Mouse (Mus musculus): ENCODE results near the gene Snx29. TPM values are rescaled to one million over a fixed set of nuclear protein-coding genes. Genes with fewer than 3 reads are reported as not detected.

The Snx29 gene
- polyA plus RNA-seq, 1 experiment: 8.4 TPM

- TF ChIP-seq POLR2A (IDR thresholded peaks at IDR 0.05; ENCODE audit: borderline replicate concordance, insufficient read depth, low read length) (no peak), CTCF (IDR thresholded peaks at IDR 0.05; ENCODE audit: borderline replicate concordance, insufficient read depth, low read depth, low read length) (no peak)
- H3K4me1 ChIP-seq (ENCODE audit: control insufficient read depth, insufficient read depth, low read length): no peaks in the 10 kb centered on the region
- no peak overlapping the region for H3K4me3 ChIP-seq (replicated peaks; ENCODE audit: insufficient read depth, low read depth, low read length)
- H3K27ac ChIP-seq (ENCODE audit: insufficient read depth, low read length): no peak overlapping the region
- no peaks in the 10 kb centered on the region for H3K27me3 ChIP-seq (ENCODE audit: control insufficient read depth, insufficient read depth, low read length)
- DNase-seq: no peak
- WGBS: 86% methylated on average over 6 of the region's 6 CpGs
These were observed 336.5 kb downstream of the Snx29 start for GRCm38 (mm10) chr16:11659111-11659720.

DNA sequence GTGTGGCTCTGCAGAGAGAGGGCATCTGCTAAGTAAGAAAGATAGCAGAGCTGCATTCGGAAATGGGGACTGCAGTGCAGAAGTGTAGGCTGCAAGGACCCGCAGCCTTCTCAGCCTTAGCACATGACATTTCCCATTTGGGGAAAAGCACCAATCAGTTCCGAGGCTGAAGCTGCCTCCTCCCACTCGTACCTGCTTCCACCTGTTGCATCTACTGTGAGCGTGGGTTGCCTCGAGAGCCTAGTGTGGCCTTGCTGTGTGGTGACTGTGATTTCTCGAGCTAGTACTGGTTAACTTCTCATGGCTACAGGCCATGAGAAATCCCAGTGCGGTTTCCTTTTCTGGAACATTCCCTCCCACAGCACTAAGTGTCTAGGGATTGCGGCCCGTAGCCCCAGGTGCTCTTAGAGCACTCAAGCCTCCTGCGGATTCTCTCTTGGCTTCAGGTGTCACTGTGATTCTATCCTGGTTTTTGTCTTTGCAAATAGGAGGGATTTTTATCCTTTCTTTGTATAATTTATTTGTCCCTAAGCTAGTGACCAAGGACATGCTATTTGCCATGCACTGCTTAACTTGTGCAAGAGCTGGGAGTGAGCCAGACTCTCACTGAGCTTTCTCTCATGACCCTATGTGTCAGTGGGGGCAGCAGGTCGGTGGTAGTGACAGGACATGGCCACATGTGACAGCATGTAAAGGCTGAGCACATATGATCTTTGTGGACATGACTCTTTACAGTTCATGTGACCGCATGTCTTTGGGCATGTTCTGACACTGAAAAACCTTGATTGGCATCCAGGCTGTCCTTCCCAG, 342.4 kb downstream of the Snx29 start:
- 86% methylated on average over 13 of the region's 13 CpGs for WGBS
- no peak for DNase-seq

DNA sequence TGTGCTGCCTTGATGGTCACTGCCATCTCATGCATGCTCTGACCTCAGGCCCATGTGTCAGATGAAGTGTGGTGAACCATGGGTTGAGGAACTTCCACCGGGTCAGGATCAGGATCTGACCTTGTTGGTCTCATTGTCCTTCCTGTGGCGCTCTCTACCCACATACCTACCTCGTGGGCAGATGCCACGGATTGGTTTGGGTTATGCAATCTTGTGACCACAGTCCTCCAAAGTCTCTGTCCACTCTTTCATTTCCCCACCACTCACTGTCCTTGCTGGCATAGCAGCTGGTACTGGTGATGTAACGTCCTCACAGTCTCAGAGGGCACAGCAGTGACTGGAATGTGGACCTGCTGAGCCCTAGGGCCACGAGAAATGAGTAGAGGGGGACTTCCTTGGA, 343.2 kb downstream of the Snx29 start:
- Histone ChIP-seq H3K27ac (ENCODE audit: insufficient read depth, low read length) (no peak overlapping the region), H3K4me1 (ENCODE audit: control insufficient read depth, insufficient read depth, low read length) (no peaks in the 10 kb centered on the region; the same call in 1 of the 2 replicates), H3K4me3 (replicated peaks; ENCODE audit: insufficient read depth, low read depth, low read length) (no peak overlapping the region), H3K27me3 (ENCODE audit: control insufficient read depth, insufficient read depth, low read length) (no peaks in the 10 kb centered on the region)
- TF ChIP-seq POLR2A (IDR thresholded peaks at IDR 0.05; ENCODE audit: borderline replicate concordance, insufficient read depth, low read length) (no peak), CTCF (IDR thresholded peaks at IDR 0.05; ENCODE audit: borderline replicate concordance, insufficient read depth, low read depth, low read length) (no peak)
- WGBS: 91% methylated on average over 6 of the region's 6 CpGs
- no peak for DNase-seq

More for the DNA sequence above, 342.4 kb downstream of the Snx29 start:
- no peak overlapping the region for H3K4me3 ChIP-seq (replicated peaks; ENCODE audit: insufficient read depth, low read depth, low read length)
- H3K27ac ChIP-seq (ENCODE audit: insufficient read depth, low read length): no peak overlapping the region
- no peaks in the 10 kb centered on the region for H3K27me3 ChIP-seq (ENCODE audit: control insufficient read depth, insufficient read depth, low read length)
- no peaks in the 10 kb centered on the region for H3K4me1 ChIP-seq (ENCODE audit: control insufficient read depth, insufficient read depth, low read length)
- TF ChIP-seq POLR2A (IDR thresholded peaks at IDR 0.05; ENCODE audit: borderline replicate concordance, insufficient read depth, low read length) (no peak), CTCF (IDR thresholded peaks at IDR 0.05; ENCODE audit: borderline replicate concordance, insufficient read depth, low read depth, low read length) (no peak)

DNA sequence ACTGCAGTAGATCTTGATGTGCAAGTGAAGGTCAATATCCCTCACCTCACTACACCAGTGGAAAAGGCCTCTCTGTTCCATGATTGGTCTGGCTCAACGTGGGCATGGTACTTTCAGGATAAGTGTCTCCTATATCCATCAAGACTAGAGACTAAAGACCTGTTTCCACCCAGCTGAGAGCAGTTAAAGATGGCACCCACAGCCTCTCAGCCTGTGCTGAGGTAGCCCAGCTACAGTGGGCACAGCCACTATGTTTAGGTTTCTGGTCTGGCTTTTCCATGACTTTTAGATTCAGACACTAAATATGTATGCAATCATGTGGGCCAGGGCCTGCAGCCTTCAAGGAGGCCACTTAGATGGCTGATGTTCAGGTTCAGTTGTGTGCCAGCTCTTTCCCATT, 345.7 kb downstream of the Snx29 start:
- TF ChIP-seq CTCF (IDR thresholded peaks at IDR 0.05; ENCODE audit: borderline replicate concordance, insufficient read depth, low read depth, low read length) (no peak), POLR2A (IDR thresholded peaks at IDR 0.05; ENCODE audit: borderline replicate concordance, insufficient read depth, low read length) (no peak)
- no peak for DNase-seq
- peaks cover 7% of the 10 kb centered on the region; the same call in 1 of the 2 replicates for H3K4me1 ChIP-seq (ENCODE audit: control insufficient read depth, insufficient read depth, low read length)
- 93% methylated on average over 1 of the region's 1 CpGs for WGBS
- H3K4me3 ChIP-seq (replicated peaks; ENCODE audit: insufficient read depth, low read depth, low read length): no peak overlapping the region
- H3K27ac ChIP-seq (ENCODE audit: insufficient read depth, low read length): no peak overlapping the region
- H3K27me3 ChIP-seq (ENCODE audit: control insufficient read depth, insufficient read depth, low read length): no peaks in the 10 kb centered on the region

GRCm38 (mm10) chr16:11668878-11669277, 346.2 kb downstream of the Snx29 start:
- H3K27ac ChIP-seq (ENCODE audit: insufficient read depth, low read length): no peak overlapping the region
- H3K4me3 ChIP-seq (replicated peaks; ENCODE audit: insufficient read depth, low read depth, low read length): no peak overlapping the region
- DNase-seq: no peak
- H3K27me3 ChIP-seq (ENCODE audit: control insufficient read depth, insufficient read depth, low read length): no peaks in the 10 kb centered on the region
- 91% methylated on average over 1 of the region's 1 CpGs for WGBS
- H3K4me1 ChIP-seq (ENCODE audit: control insufficient read depth, insufficient read depth, low read length): peaks cover 7% of the 10 kb centered on the region; the same call in 1 of the 2 replicates
- no peak for TF ChIP-seq POLR2A (IDR thresholded peaks at IDR 0.05; ENCODE audit: borderline replicate concordance, insufficient read depth, low read length)
- TF ChIP-seq CTCF (IDR thresholded peaks at IDR 0.05; ENCODE audit: borderline replicate concordance, insufficient read depth, low read depth, low read length): no peak

- peak; percentile 68 to 78 for DNase-seq
- WGBS: 21% methylated on average over 9 of the region's 9 CpGs
- TF ChIP-seq POLR2A (IDR thresholded peaks at IDR 0.05; ENCODE audit: borderline replicate concordance, insufficient read depth, low read length): no peak
- peak; percentile 76 for TF ChIP-seq CTCF (IDR thresholded peaks at IDR 0.05; ENCODE audit: borderline replicate concordance, insufficient read depth, low read depth, low read length)
- Histone ChIP-seq H3K27ac (ENCODE audit: insufficient read depth, low read length) (no peak overlapping the region; the same call in 1 of the 2 replicates), H3K4me1 (ENCODE audit: control insufficient read depth, insufficient read depth, low read length) (peaks cover 7% of the 10 kb centered on the region; the same call in 1 of the 2 replicates), H3K4me3 (replicated peaks; ENCODE audit: insufficient read depth, low read depth, low read length) (no peak overlapping the region), H3K27me3 (ENCODE audit: control insufficient read depth, insufficient read depth, low read length) (no peaks in the 10 kb centered on the region)
These were observed 347.7 kb downstream of the Snx29 start for GRCm38 (mm10) chr16:11670251-11670970.

DNA sequence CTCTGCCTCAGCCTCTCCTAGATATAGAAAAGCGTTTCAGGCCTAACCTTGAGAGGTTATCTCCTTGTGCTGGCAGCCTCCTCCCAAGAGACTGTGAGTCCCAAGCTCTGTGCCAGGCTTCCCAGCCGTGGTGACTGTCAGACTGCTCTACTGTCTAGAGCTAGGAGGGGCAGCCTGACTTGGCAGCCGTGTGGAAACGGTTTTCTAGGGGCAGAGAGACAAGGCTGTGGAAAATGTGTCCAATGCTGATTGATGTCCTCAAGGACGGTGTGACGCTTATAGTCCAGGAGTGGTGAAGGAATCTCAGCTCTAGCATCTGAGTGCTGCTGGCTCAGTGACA, 348.2 kb downstream of the Snx29 start:
- Histone ChIP-seq H3K27me3 (ENCODE audit: control insufficient read depth, insufficient read depth, low read length) (no peaks in the 10 kb centered on the region), H3K4me3 (replicated peaks; ENCODE audit: insufficient read depth, low read depth, low read length) (no peak overlapping the region), H3K4me1 (ENCODE audit: control insufficient read depth, insufficient read depth, low read length) (peaks cover 7% of the 10 kb centered on the region; the same call in 1 of the 2 replicates), H3K27ac (ENCODE audit: insufficient read depth, low read length) (no peak overlapping the region)
- 15% methylated on average over 6 of the region's 6 CpGs for WGBS
- peak; percentile 62 to 68 for DNase-seq
- TF ChIP-seq POLR2A (IDR thresholded peaks at IDR 0.05; ENCODE audit: borderline replicate concordance, insufficient read depth, low read length): no peak
- no peak for TF ChIP-seq CTCF (IDR thresholded peaks at IDR 0.05; ENCODE audit: borderline replicate concordance, insufficient read depth, low read depth, low read length)
